Mouse (Mus musculus) midbrain, embryonic 14.5 days (tissue): Measurements from ENCODE around the gene Plcd3. TPM values are rescaled to one million over a fixed set of nuclear protein-coding genes. Genes with fewer than 3 reads are reported as not detected.

Experiments used
- ATAC-seq: fragments of 200-750 bp; cut with Nextera tagmentation; 2 replicates; pipeline ENCODE4 v1.8.0; 2017; ENCODE audit warnings: moderate number of reproducible peaks, moderate library complexity; ENCODE audit not compliant: low FRiP score, low TSS enrichment
- DNase-seq: peaks from one replicate; pipeline ENCODE4 v3.0.0-alpha.2; 2015
- H3K27ac ChIP-seq: fragments of 300-500 bp; sonication (generic); replicated peaks from 2 replicates; pipeline ENCODE4 v1.5.1; 2014; ENCODE audit warnings: mild to moderate bottlenecking, low read depth, low read length, moderate library complexity
- H3K27me3 ChIP-seq: fragments of 300-500 bp; sonication (generic); 2 replicates; pipeline ENCODE4 v1.6.1; 2014; ENCODE audit warnings: low read length, control low read depth, mixed read lengths; ENCODE audit not compliant: control insufficient read depth, insufficient read depth
- H3K36me3 ChIP-seq: fragments of 300-500 bp; sonication (generic); 2 replicates; pipeline ENCODE4 v1.6.1; 2014; ENCODE audit warnings: low read length, control low read depth; ENCODE audit not compliant: control insufficient read depth, insufficient read depth
- H3K4me1 ChIP-seq: fragments of 300-500 bp; sonication (generic); 2 replicates; pipeline ENCODE4 v1.6.1; 2014; ENCODE audit warnings: mild to moderate bottlenecking, antibody characterized with exemption, low read length, control low read depth; ENCODE audit not compliant: control insufficient read depth, insufficient read depth
- H3K4me2 ChIP-seq: fragments of 300-500 bp; sonication (generic); 2 replicates; pipeline ENCODE4 v1.6.1; 2014; ENCODE audit warnings: mild to moderate bottlenecking, low read length, moderate library complexity
- H3K4me3 ChIP-seq: fragments of 300-500 bp; sonication (generic); replicated peaks from 2 replicates; pipeline ENCODE4 v1.5.1; 2014; ENCODE audit warnings: low read depth, low read length
- H3K9ac ChIP-seq: fragments of 300-500 bp; sonication (generic); replicated peaks from 2 replicates; pipeline ENCODE4 v1.6.1; 2014; ENCODE audit warnings: mild to moderate bottlenecking, low read length, moderate library complexity
- H3K9me3 ChIP-seq: fragments of 300-500 bp; sonication (generic); 2 replicates; pipeline ENCODE4 v1.6.1; 2016; ENCODE audit warnings: low read length, control low read depth, mixed read lengths; ENCODE audit not compliant: control insufficient read depth
- WGBS: fragments of 180-500 bp; shearing (Covaris S2); extraction: QIAGEN DNeasy Blood & Tissue Kit; methylation state at CpG from one replicate; pipeline ENCODE4 v1.1.7; 2014; 5-methylcytosine and 5-hydroxymethylcytosine counted together
- polyA plus RNA-seq: library from polyadenylated mRNA; unstranded; fragments of >200 nt; fragmentation: Nextera tagmentation; extraction: Ambion mirVana; gene quantifications from 2 replicates; pipeline ENCODE4 v1.2.1, GENCODE M21; 2014

Plcd3 gene
- polyA plus RNA-seq, result 0.92 and 1.8 TPM in 2 replicates

DNA sequence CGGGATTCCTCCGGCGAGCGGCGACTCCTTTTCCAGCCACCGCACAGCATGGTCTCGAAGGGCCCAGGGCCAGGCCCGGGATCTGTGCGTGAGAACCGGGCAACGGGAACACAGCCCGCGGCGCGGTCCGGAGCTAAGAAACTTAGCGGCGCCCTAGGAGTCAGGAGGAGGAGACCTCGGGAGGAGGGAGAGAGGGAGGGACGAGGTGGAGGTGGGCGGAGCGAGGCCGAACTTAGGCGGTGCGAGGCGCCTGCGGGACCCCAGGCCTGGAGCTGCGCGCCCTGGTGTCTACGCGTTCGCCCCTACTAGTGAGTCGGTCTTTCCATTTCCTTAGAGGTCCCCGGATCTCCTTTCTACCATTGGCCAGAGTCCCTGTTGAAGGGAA lies at the start of gene Plcd3, which contains the start of gene Acbd4:
Gene Plcd3, minus strand, starts transcription at position 178 of the 385 bp plus-strand sequence.
Gene Acbd4, plus strand, starts transcription at position 202 of the 385 bp plus-strand sequence.
- peak; percentile 75 for DNase-seq
- Histone ChIP-seq H3K9me3 (no peaks in the 10 kb centered on the region), H3K9ac (peak within 1 kb of the TSS; percentile 21; the same call in 1 of the 2 replicates), H3K4me1 (peaks cover 4% of the 10 kb centered on the region; the same call in 1 of the 2 replicates), H3K27ac (no peak within 1 kb of the TSS), H3K27me3 (peaks cover 30% of the 10 kb centered on the region), H3K36me3 (no peaks in the 10 kb centered on the region), H3K4me2 (peak within 1 kb of the TSS; percentile 64), H3K4me3 (peak within 1 kb of the TSS; percentile 29)
- ATAC-seq, result 0 out of 2 replicates have a peak, but pooled peaks have one; percentile 25
- WGBS, result under 1% methylated on average over 34 of the region's 34 CpGs

DNA sequence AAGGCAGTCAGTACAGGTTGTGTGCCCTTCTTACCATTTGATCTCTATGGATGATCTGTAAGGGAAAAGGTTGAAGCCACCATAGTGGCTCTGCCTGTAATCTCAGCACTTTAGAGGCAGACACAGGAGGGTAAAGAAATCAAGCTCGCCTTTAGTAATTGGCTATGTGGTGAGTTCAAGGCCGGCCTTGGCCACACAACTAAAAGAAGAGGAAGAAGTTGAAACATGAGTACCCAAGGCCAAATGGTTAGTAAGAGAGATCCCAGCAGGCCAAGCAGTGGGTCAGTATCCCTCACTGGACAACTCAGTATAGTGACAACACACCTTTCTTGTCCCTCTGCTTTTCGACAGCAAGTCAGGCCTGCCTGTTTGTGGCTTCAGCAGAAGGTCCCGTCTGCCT lies 48.3 kb upstream of the Plcd3 start:
- DNase-seq, result no peak
- H3K36me3 ChIP-seq, result no peaks in the 10 kb centered on the region
- H3K27me3 ChIP-seq, result no peaks in the 10 kb centered on the region
- H3K9me3 ChIP-seq, result no peaks in the 10 kb centered on the region
- no peaks in the 10 kb centered on the region for H3K4me1 ChIP-seq
- no peak overlapping the region for H3K9ac ChIP-seq
- 98% methylated on average over 4 of the region's 4 CpGs for WGBS
- no peak for ATAC-seq
- no peak overlapping the region for H3K4me3 ChIP-seq
- no peak overlapping the region for H3K27ac ChIP-seq
- no peak overlapping the region for H3K4me2 ChIP-seq

DNA sequence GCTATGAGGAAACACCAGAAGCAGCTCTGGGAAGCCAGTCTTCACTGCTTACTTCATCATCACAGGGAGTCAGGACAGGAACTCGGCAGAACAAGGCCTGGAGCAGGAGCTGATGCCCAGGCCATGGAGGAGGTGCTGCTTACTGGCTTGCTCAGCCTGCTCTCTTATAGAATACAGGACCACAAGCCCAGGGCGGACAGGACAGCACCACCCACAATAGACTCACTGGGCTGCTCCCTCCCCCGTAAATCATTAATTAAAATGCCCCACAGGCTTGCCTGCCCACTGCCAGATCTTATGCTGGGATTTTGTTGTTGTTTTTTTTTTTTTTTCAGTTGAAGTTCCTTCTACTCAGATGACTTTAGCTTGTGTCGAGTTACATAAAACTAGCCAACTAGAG lies 46.3 kb upstream of the Plcd3 start:
- no peaks in the 10 kb centered on the region for H3K27me3 ChIP-seq
- DNase-seq, result no peak
- no peaks in the 10 kb centered on the region for H3K9me3 ChIP-seq
- ATAC-seq, result no peak
- H3K27ac ChIP-seq, result no peak overlapping the region
- no peaks in the 10 kb centered on the region for H3K36me3 ChIP-seq
- no peak overlapping the region for H3K4me2 ChIP-seq
- no peak overlapping the region for H3K4me3 ChIP-seq
- 74% methylated on average over 4 of the region's 4 CpGs for WGBS
- no peak overlapping the region for H3K9ac ChIP-seq
- peaks cover 2% of the 10 kb centered on the region for H3K4me1 ChIP-seq

DNA sequence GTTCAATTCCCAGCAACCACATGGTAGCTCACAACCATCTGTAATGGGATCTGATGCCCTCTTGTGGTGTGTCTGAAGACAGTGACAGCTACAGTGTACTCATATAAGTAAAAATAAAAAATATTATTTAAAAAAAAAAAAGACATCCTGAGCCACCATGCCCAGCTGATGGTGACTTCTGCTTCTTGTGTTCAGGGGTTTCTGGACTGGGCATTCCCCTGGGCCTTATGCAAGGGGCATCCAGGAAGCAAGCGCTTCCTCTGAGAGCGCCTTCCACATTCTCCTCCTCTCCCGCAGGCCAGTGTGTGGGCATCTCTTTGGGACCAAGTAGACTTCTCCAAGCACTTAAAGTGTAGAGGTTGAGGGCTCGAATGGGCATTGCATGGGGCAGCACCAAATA lies 44.9 kb upstream of the Plcd3 start:
- WGBS, result 96% methylated on average over 4 of the region's 4 CpGs
- Histone ChIP-seq H3K9ac (no peak overlapping the region), H3K27ac (no peak overlapping the region), H3K4me1 (peaks cover 7% of the 10 kb centered on the region), H3K9me3 (no peaks in the 10 kb centered on the region), H3K27me3 (no peaks in the 10 kb centered on the region), H3K36me3 (no peaks in the 10 kb centered on the region), H3K4me3 (no peak overlapping the region), H3K4me2 (no peak overlapping the region)
- ATAC-seq, result no peak
- DNase-seq, result no peak

DNA sequence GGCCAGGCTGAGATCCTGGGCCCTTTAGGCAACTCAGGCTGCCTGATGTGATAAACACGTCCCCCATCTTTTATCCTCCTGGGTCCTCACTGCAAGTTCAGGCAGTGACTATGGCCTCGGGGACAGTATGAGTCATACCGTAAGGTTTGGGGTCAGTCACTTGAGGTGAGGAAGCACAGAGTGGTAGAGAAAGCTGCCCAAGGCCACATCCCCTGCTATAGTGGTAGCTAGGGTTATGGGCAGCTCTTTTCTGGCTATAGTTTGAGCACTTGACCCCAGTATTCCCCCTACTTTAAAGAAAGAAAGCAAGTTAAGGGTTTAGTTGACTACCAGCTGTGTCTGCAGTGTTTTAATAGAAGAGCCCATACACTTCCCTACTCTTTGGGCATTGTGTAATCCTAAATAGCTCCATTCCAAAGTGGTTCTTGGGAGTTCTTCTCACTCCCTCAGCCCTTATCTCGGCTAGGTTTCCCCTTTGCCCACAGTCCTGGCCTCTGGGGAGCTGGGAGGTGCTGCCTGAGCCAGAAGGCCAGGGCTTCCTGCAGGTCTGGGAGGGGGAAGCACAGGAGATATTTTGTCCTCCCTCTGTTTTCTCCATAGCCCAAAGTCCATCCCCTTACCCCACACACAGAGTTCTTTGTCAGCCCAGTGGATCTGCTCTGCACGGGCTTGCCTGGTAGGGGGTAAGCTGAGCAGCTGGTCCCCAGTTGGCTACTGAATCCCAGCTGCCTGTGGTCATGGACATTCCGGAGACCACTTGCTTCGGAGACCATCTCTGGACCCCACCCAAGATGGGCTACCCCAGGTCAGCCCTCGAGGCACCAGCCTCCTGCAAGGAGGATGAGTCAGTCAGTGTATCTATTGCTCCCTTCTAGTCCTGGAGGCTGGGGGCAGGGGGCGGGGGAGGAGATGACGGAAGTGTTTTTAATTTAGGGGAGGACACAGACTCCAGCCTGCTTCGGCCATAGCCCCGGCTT lies 43.1 kb upstream of the Plcd3 start:
- Histone ChIP-seq H3K36me3 (no peaks in the 10 kb centered on the region; the same call in 1 of the 2 replicates), H3K4me3 (no peak overlapping the region), H3K4me1 (peaks cover 7% of the 10 kb centered on the region), H3K27ac (no peak overlapping the region), H3K4me2 (no peak overlapping the region), H3K27me3 (no peaks in the 10 kb centered on the region), H3K9ac (no peak overlapping the region), H3K9me3 (no peaks in the 10 kb centered on the region)
- no peak for ATAC-seq
- DNase-seq, result no peak
- 43% methylated on average over 12 of the region's 12 CpGs for WGBS

DNA sequence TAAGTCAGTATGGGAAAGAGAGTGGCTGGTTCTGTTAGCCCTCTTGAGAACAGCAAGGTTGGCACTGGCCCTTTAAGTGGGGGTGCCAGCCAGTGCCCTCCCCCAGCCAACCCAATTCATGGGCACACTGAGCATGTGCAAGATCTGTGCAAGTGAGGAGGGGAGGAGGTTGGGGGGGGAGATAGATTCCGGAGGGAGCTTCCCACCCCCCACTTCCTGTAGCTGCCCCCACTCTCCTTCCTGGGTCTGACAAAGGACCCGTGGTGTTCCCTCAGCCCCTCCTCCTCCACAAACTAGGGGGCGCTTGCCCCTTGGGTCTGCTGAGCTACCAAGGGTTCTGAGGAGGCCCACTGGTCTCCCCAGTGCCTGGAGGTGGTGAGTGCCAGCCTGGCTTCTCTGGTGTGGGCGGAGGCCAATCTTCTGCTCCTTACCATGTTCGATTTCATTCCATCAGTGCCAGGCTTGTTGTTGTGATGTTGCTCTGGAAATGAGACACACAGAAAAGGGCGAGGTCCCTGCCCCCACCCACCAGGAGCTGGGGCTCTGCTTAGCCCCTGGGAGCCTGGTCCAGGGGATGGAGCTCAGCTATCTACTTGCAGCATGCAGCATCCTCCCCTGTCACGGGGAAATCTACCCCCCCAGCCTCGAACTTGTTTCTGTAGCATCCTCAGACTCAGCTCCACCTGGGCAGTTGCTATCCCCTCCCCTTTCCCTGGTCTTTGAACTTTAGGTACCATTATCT lies 41.2 kb upstream of the Plcd3 start:
- WGBS, result 30% methylated on average over 8 of the region's 8 CpGs
- Histone ChIP-seq H3K9ac (peak overlapping the region; percentile 46; the same call in 1 of the 2 replicates), H3K36me3 (peaks cover 11% of the 10 kb centered on the region), H3K4me3 (peak overlapping the region; percentile 27), H3K4me2 (peak overlapping the region; percentile 51), H3K27me3 (no peaks in the 10 kb centered on the region), H3K27ac (peak overlapping the region; percentile 86), H3K9me3 (no peaks in the 10 kb centered on the region), H3K4me1 (peaks cover 7% of the 10 kb centered on the region)
- peak; percentile 91 for DNase-seq
- peak; percentile 88 for ATAC-seq

DNA sequence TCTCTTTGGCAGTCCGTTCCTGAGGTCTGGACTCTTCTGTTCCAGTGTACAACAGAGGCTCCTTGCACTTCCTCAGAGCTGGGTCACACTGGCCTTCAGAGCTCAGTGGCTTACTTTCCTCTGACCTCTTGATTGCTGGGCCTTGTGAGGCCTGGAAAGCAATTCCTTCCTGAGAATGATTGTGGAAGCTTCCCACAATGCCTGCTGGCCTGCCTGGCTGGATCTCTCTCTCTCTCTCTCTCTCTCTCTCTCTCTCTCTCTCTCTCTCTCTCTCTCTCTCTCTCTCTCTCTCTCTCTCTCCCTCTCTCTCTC lies 40.4 kb upstream of the Plcd3 start:
- peak overlapping the region; percentile 1; the same call in 1 of the 2 replicates for H3K9ac ChIP-seq
- peaks cover 7% of the 10 kb centered on the region for H3K4me1 ChIP-seq
- DNase-seq (peak; percentile 33), ATAC-seq (no peak)
- H3K4me2 ChIP-seq, result peak overlapping the region; percentile 51; the same call in 1 of the 2 replicates
- H3K9me3 ChIP-seq, result no peaks in the 10 kb centered on the region
- peak overlapping the region; percentile 86 for H3K27ac ChIP-seq
- 33% methylated on average over 1 of the region's 1 CpGs for WGBS
- H3K4me3 ChIP-seq, result no peak overlapping the region
- peaks cover 11% of the 10 kb centered on the region for H3K36me3 ChIP-seq
- no peaks in the 10 kb centered on the region for H3K27me3 ChIP-seq

DNA sequence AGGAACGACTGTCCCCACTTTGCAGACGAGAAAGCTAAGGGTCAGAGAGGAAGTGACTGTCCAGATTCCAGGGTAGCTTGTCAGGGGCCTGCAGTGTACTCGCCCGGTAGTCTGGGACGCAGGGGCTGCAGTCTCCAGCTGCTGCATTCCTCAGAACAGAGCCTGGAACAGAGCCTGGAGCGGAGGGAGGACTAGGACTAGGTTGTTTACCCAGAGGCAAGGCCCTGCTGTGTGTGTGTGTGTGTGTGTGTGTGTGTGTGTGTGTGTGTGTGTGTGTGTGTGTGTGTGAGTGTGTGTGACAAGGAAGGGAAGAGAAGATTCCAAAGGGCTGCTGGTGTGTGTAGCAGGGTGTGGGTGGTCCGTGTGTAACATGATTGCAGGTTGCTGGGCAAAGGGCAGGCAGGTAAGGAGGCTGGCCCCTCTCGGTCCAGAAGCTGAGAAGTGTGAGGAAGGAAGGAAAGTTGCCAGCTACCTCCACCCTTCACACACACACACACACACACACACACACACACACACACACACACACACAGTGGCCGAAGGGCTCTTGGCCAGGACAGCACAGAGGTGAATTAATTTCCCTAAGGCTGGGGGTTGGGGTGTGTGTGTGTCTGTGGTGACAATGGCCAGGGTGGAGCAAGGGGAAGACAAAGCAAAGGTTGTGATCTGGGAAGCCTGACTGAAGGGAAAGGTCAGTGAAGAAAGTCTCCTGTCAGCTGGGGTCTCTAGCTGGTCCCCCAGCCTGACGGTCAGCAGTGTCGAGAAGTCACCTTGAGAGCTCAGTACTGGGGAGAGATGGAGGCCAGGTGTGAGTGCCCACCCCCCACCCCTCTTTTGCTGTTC lies 39.9 kb upstream of the Plcd3 start:
- Histone ChIP-seq H3K27ac (peak overlapping the region; percentile 86), H3K4me1 (peaks cover 7% of the 10 kb centered on the region), H3K36me3 (peaks cover 11% of the 10 kb centered on the region), H3K4me2 (0 out of 2 replicates have a peak overlapping the region, but pooled peaks have one; percentile 1), H3K4me3 (no peak overlapping the region), H3K27me3 (no peaks in the 10 kb centered on the region), H3K9ac (peak overlapping the region; percentile 1; the same call in 1 of the 2 replicates), H3K9me3 (no peaks in the 10 kb centered on the region)
- no peak for DNase-seq
- ATAC-seq, result no peak
- 28% methylated on average over 11 of the region's 11 CpGs for WGBS
